ENCODE assay signal across 8 mouse cellular contexts in the genomic region with DNA sequence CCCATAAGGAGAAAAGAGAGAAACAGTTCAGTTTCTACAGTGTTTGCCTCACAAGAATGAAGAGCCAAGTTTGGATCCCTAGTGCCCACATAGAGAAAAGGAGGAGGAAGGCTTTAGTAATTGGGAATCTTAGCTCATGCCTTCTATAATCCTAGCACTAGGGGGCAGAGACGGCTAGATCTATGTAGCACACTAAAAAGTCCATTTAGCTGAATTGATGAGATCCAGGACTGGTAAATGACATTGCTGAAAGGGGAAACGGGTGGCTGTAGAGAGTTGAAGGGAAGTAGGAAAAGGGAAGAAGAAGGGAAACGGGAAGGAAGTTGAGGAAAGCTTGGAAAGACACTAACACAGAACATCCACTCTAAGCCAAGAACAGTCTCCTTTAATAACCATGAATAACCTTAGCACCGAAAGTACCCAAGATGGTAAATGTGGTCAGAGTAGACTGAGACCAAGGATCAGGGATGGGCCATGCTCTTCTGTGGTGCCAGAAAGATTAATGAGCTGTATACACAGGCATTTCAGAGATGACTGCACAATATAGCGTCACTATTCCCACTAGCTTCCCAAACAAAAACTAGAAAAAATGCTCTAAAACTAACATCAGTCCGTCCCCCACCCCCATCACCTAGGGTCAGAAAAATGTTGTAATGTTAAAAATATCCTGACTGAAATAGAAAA.
A peak's percentile ranks its signal among the peaks of the same experiment; 100 is the strongest.
DNase-seq lines count a peak whose midpoint lies in the region; ATAC-seq lines count a peak whose summit lies in the region.
"Had no signal": no experiment of that assay in that cellular context is flagged by ENCODE, and none has a peak within 500 bp of the region (broad histone marks: within the 10 kb centered on the region; RNA-seq: fewer than 3 reads in every experiment).

No protein-coding gene starts in this region.

- no peak overlapping the region for H3K9ac ChIP-seq in midbrain, embryonic 14.5 days (replicated peaks; ENCODE audit: low read length)
- H3K9ac ChIP-seq: embryonic facial prominence, embryonic 12.5 days had no signal

- H3K4me1 ChIP-seq in midbrain, embryonic 14.5 days (ENCODE audit: control insufficient read depth, insufficient read depth, low read length): no peaks in the 10 kb centered on the region
- H3K4me1 ChIP-seq: embryonic facial prominence, embryonic 12.5 days had no signal

- no peak overlapping the region for H3K27ac ChIP-seq in midbrain, embryonic 14.5 days (replicated peaks; ENCODE audit: low read depth, low read length)
- H3K27ac ChIP-seq: embryonic facial prominence, embryonic 12.5 days had no signal

- DNase-seq in 3T3-L1 (ENCODE audit: low read depth, low spot score) (peak; percentile 89), ES-CJ7 (ENCODE audit: low read depth, low spot score) (peak; percentile 54)
- peak; percentile 62 to 73 for DNase-seq in cerebellum, postnatal 14 days
- DNase-seq in heart, postnatal 14 days: peak; percentile 13 to 53
- peak; percentile 33 to 84 for DNase-seq in layer of hippocampus, adult 18-20 months (ENCODE audit: low spot score in 2 of 2)
- peak; percentile 78 for DNase-seq in midbrain, embryonic 14.5 days
- no peak for DNase-seq in B cell, adult 2 months

- no peak overlapping the region for H3K4me3 ChIP-seq in midbrain, embryonic 14.5 days (replicated peaks; ENCODE audit: low read depth, low read length)
- H3K4me3 ChIP-seq: embryonic facial prominence, embryonic 12.5 days had no signal

- no peaks in the 10 kb centered on the region for H3K9me3 ChIP-seq in midbrain, embryonic 14.5 days (ENCODE audit: control insufficient read depth, low read length)
- H3K9me3 ChIP-seq: embryonic facial prominence, embryonic 12.5 days had no signal

- peak; percentile 46; the same call in 1 of the 2 replicates for ATAC-seq in midbrain, embryonic 14.5 days (ENCODE audit: low FRiP score, low TSS enrichment)

- H3K27me3 ChIP-seq in midbrain, embryonic 14.5 days (ENCODE audit: control insufficient read depth, insufficient read depth, low read length): no peaks in the 10 kb centered on the region
- H3K27me3 ChIP-seq: embryonic facial prominence, embryonic 12.5 days had no signal

- no peaks in the 10 kb centered on the region for H3K36me3 ChIP-seq in midbrain, embryonic 14.5 days (ENCODE audit: control insufficient read depth, insufficient read depth, low read length)
- H3K36me3 ChIP-seq: embryonic facial prominence, embryonic 12.5 days had no signal

- intact Hi-C loops in heart, postnatal 14 days (cut with DNase I): loop anchor here (2.0 kb wide), 1 partner anchor 119 kb away; a partner anchor contains a TSS

- no peak overlapping the region for H3K4me2 ChIP-seq in midbrain, embryonic 14.5 days (ENCODE audit: low read length)
- H3K4me2 ChIP-seq: embryonic facial prominence, embryonic 12.5 days had no signal

- 65% methylated on average over 6 of the region's 6 CpGs for WGBS in midbrain, embryonic 14.5 days

Comparison
In these comparisons a context has a peak if more than half of its experiments do, and no peak if none do; other contexts are left out.
1. DNase-seq: peak in 3T3-L1 (single experiment), ES-CJ7 (single experiment), cerebellum, postnatal 14 days (2 of 2), heart, postnatal 14 days (2 of 2), layer of hippocampus, adult 18-20 months (2 of 2) and midbrain, embryonic 14.5 days (single experiment); none in B cell, adult 2 months (0 of 2).